7 mouse cellular contexts compared by ENCODE assay signal in genomic region chr2:158191098-158191497, GRCm38 (mm10). TPM values are rescaled to one million over a fixed set of nuclear protein-coding genes. Genes with fewer than 3 reads are reported as not detected.
DNase-seq lines count a peak whose midpoint lies in the region.

No protein-coding gene starts in this region.

- DNase-seq in ovary, adult 18-20 months (ENCODE audit: low spot score), result peak; percentile 50
- DNase-seq in ovary, postnatal 14 days (ENCODE audit: low spot score), result no peak
- peak; percentile 81 to 84 for DNase-seq in heart, adult 9 months (ENCODE audit: low spot score in 2 of 2)
- peak; percentile 52 to 69 for DNase-seq in kidney, postnatal 36 days
- DNase-seq in testis, postnatal 10 days (ENCODE audit: low spot score), result peak; percentile 89
- DNase-seq in T-cell, adult 2 months (ENCODE audit: low spot score), result no peak
- DNase-seq in frontal cortex, adult 2 months (ENCODE audit: extremely low spot score in 1 of 2, low spot score in 1 of 2), result no peak

RNA-seq across cellular contexts. Expression of gene D630003M21Rik, which starts 37.9 kb away (rescaled TPM):
- 3.7 and 4.5 TPM in 2 replicates for polyA plus RNA-seq in frontal cortex, adult 2 months (2012; rRNA removed)

RNA-seq across cellular contexts. Expression of gene Tgm2, which starts 44.9 kb away (rescaled TPM):
- 11.2 and 11.3 TPM in 2 replicates for polyA plus RNA-seq in frontal cortex, adult 2 months (2012; rRNA removed)

Comparison
In these comparisons a context has a peak if more than half of its experiments do, and no peak if none do; other contexts are left out.
1. DNase-seq: peak in ovary, adult 18-20 months (single experiment), heart, adult 9 months (2 of 2), kidney, postnatal 36 days (2 of 2) and testis, postnatal 10 days (single experiment); none in ovary, postnatal 14 days (single experiment), T-cell, adult 2 months (single experiment) and frontal cortex, adult 2 months (0 of 2).